Mouse (Mus musculus): Measurements from ENCODE around the gene Gm9112. TPM values are rescaled to one million over a fixed set of nuclear protein-coding genes. Genes with fewer than 3 reads are reported as not detected.
"Not testable (repeated sequence)": the region's sequence is repeated elsewhere in the genome, so short reads cannot be mapped to it uniquely, and the experiment has no call there.

Gm9112 gene
- not detected for total RNA-seq (2022)

GRCm38 (mm10) chrX:102707535-102707934 lies at the start of gene Gm9112, which contains the start of gene Dmrtc1b:
TSS of gene Gm9112 (minus strand) at chrX:102707635.
TSS of gene Dmrtc1b (plus strand) at chrX:102707865.
- not testable (repeated sequence) for DNase-seq (ENCODE audit: low spot score)

GRCm38 (mm10) chrX:102724226-102724625 lies 16.8 kb upstream of the Gm9112 start:
- not testable (repeated sequence) for DNase-seq (ENCODE audit: low spot score)

- DNase-seq (ENCODE audit: low spot score) = not testable (repeated sequence)
Measured at GRCm38 (mm10) chrX:102700636-102701035, 6.8 kb downstream of the Gm9112 start.

GRCm38 (mm10) chrX:102689252-102689651 lies 18.2 kb downstream of the Gm9112 start:
- DNase-seq (ENCODE audit: low spot score) = not testable (repeated sequence)

GRCm38 (mm10) chrX:102686872-102687271 lies 20.6 kb downstream of the Gm9112 start, which contains the start of gene Gm3880:
TSS of gene Gm3880 (minus strand) at chrX:102686972.
- not testable (repeated sequence) for DNase-seq (ENCODE audit: low spot score)

GRCm38 (mm10) chrX:102684706-102685105 lies 22.7 kb downstream of the Gm9112 start:
- DNase-seq (ENCODE audit: low spot score) = not testable (repeated sequence)

GRCm38 (mm10) chrX:102666641-102667040 lies 40.8 kb downstream of the Gm9112 start:
- no peak for DNase-seq (ENCODE audit: low spot score)

- DNase-seq (ENCODE audit: low spot score) = peak; percentile 19
Measured at GRCm38 (mm10) chrX:102660712-102661111, 46.7 kb downstream of the Gm9112 start.

Other genes with a start within 250 kb of the Gm9112 start
- 1 to 10 TPM; 3.8 to 4.1 (median 4.0) TPM for gene Hdac8, start 202.3 kb downstream of the Gm9112 start, total RNA-seq (2022)
- gene Phka1, start 63.4 kb downstream of the Gm9112 start, total RNA-seq (2022) = 10 to 100 TPM; 35.0 to 52.4 (median 39.0) TPM
- not detected for gene Gm3880, start 20.7 kb downstream of the Gm9112 start, total RNA-seq (2022)
- gene Dmrtc1b, start 230 bp upstream of the Gm9112 start, total RNA-seq (2022) = not detected
- gene Dmrtc1c1, start 95.3 kb upstream of the Gm9112 start, total RNA-seq (2022) = not detected
- not detected for gene Dmrtc1c2, start 147.0 kb upstream of the Gm9112 start, total RNA-seq (2022)
- not detected for gene 1700031F05Rik, start 160.3 kb upstream of the Gm9112 start, total RNA-seq (2022)
- under 1 TPM in 3 of 4 experiments, not detected in 1; 0.28 to 0.43 (median 0.41) TPM for gene Dmrtc1a, start 201.1 kb upstream of the Gm9112 start, total RNA-seq (2022)
- not detected for gene 1700011M02Rik, start 201.3 kb upstream of the Gm9112 start, total RNA-seq (2022)
- gene 1700018G05Rik, start 220.7 kb upstream of the Gm9112 start, total RNA-seq (2022) = not detected